Mouse (Mus musculus) C2C12 (cell line): ENCODE measurements around the gene Gpr27.

Experiments
- CEBPB ChIP-seq: IDR thresholded peaks from one replicate; pipeline ENCODE4 v1.6.1; 2011; ENCODE audit warnings: low read depth, mild to moderate bottlenecking, control low read depth, moderate library complexity
- CTCF ChIP-seq: IDR thresholded peaks from one replicate; pipeline ENCODE4 v1.5.1; 2011; ENCODE audit not compliant: control insufficient read depth, insufficient read depth, insufficient read length
- FOSL1 ChIP-seq: IDR thresholded peaks from one replicate; pipeline ENCODE4 v1.8.0; 2011; ENCODE audit warnings: mild to moderate bottlenecking, low read length; ENCODE audit not compliant: poor library complexity, insufficient read depth, severe bottlenecking
- MAX ChIP-seq: IDR thresholded peaks from one replicate; pipeline ENCODE4 v1.6.1; 2011; ENCODE audit warnings: mild to moderate bottlenecking, control low read depth
- MYOD1 ChIP-seq: IDR thresholded peaks from one replicate; pipeline ENCODE4 v1.6.1; 2011; ENCODE audit warnings: low read depth; ENCODE audit not compliant: control insufficient read depth, insufficient read length
- MYOG ChIP-seq: IDR thresholded peaks from one replicate; pipeline ENCODE4 v1.6.1; 2011; ENCODE audit not compliant: control insufficient read depth, insufficient read length; ENCODE audit errors: extremely low read depth
- USF1 ChIP-seq: IDR thresholded peaks from one replicate; pipeline ENCODE4 v1.6.1; 2011; ENCODE audit warnings: low read depth, mild to moderate bottlenecking, control low read depth, moderate library complexity

- TF ChIP-seq CTCF, result no peak
- TF ChIP-seq MAX, result no peak
- no peak for TF ChIP-seq CEBPB
- TF ChIP-seq USF1, result no peak
- no peak for TF ChIP-seq FOSL1
- no peak for TF ChIP-seq MYOD1
- TF ChIP-seq MYOG, result no peak
Measured at GRCm38 (mm10) chr6:99656088-99656487, 36.4 kb upstream of the Gpr27 start.
